Mouse (Mus musculus): ENCODE data around the gene Rbms3. TPM values are rescaled to one million over a fixed set of nuclear protein-coding genes. Genes with fewer than 3 reads are reported as not detected.

Rbms3 gene
- polyA plus RNA-seq (2015; fragmentation: Nextera tagmentation; extraction: Ambion mirVana), result 15.2 and 17.4 TPM in 2 replicates

GRCm38 (mm10) chr9:117629771-117630170 is at the start of gene Rbms3:
Gene Rbms3, minus strand, starts transcription at chr9:117629913.
- no peak for DNase-seq (ENCODE audit: low spot score)

- no peak for DNase-seq (ENCODE audit: low spot score)
These were observed 43.6 kb upstream of the Rbms3 start for GRCm38 (mm10) chr9:117673311-117673710.

- no peak for DNase-seq (ENCODE audit: low spot score)
These were observed 24.9 kb upstream of the Rbms3 start for GRCm38 (mm10) chr9:117654626-117655025.

- DNase-seq (ENCODE audit: low spot score), result no peak
These were observed 23.9 kb upstream of the Rbms3 start for GRCm38 (mm10) chr9:117653641-117654040.

GRCm38 (mm10) chr9:117646131-117646530 is 16.4 kb upstream of the Rbms3 start:
- DNase-seq (ENCODE audit: low spot score), result no peak

GRCm38 (mm10) chr9:117641090-117641782 is 11.5 kb upstream of the Rbms3 start:
- DNase-seq (ENCODE audit: low spot score), result no peak

- DNase-seq (ENCODE audit: low spot score), result no peak
These were observed 9.0 kb upstream of the Rbms3 start for GRCm38 (mm10) chr9:117638623-117639185.

- DNase-seq (ENCODE audit: low spot score), result no peak
These were observed 6.8 kb upstream of the Rbms3 start for GRCm38 (mm10) chr9:117636492-117636891.

GRCm38 (mm10) chr9:117627173-117627572 is 2.5 kb downstream of the Rbms3 start:
- no peak for DNase-seq (ENCODE audit: low spot score)

GRCm38 (mm10) chr9:117600781-117601180 is 28.9 kb downstream of the Rbms3 start:
- DNase-seq (ENCODE audit: low spot score), result no peak

- no peak for DNase-seq (ENCODE audit: low spot score)
These were observed 30.4 kb downstream of the Rbms3 start for GRCm38 (mm10) chr9:117599341-117599740.

- DNase-seq (ENCODE audit: low spot score), result no peak
These were observed 33.6 kb downstream of the Rbms3 start for GRCm38 (mm10) chr9:117596162-117596561.

- no peak for DNase-seq (ENCODE audit: low spot score)
These were observed 44.4 kb downstream of the Rbms3 start for GRCm38 (mm10) chr9:117585345-117585744.

- no peak for DNase-seq (ENCODE audit: low spot score)
These were observed 46.1 kb downstream of the Rbms3 start for GRCm38 (mm10) chr9:117583638-117584037.

- no peak for DNase-seq (ENCODE audit: low spot score)
These were observed 47.1 kb downstream of the Rbms3 start for GRCm38 (mm10) chr9:117582591-117582990.

- no peak for DNase-seq (ENCODE audit: low spot score)
These were observed 58.4 kb downstream of the Rbms3 start for GRCm38 (mm10) chr9:117571186-117571855.

- no peak for DNase-seq (ENCODE audit: low spot score)
These were observed 59.4 kb downstream of the Rbms3 start for GRCm38 (mm10) chr9:117570240-117570821.

GRCm38 (mm10) chr9:117566293-117566692 is 63.4 kb downstream of the Rbms3 start:
- DNase-seq (ENCODE audit: low spot score), result no peak

GRCm38 (mm10) chr9:117558562-117558961 is 71.2 kb downstream of the Rbms3 start:
- DNase-seq (ENCODE audit: low spot score), result no peak

GRCm38 (mm10) chr9:117554356-117554755 is 75.4 kb downstream of the Rbms3 start:
- no peak for DNase-seq (ENCODE audit: low spot score)

GRCm38 (mm10) chr9:117529281-117529680 is 100.4 kb downstream of the Rbms3 start:
- DNase-seq (ENCODE audit: low spot score), result no peak

GRCm38 (mm10) chr9:117508941-117509340 is 120.8 kb downstream of the Rbms3 start:
- DNase-seq (ENCODE audit: low spot score), result no peak
